ENCODE assay signal across 7 mouse cellular contexts in the genomic region with DNA sequence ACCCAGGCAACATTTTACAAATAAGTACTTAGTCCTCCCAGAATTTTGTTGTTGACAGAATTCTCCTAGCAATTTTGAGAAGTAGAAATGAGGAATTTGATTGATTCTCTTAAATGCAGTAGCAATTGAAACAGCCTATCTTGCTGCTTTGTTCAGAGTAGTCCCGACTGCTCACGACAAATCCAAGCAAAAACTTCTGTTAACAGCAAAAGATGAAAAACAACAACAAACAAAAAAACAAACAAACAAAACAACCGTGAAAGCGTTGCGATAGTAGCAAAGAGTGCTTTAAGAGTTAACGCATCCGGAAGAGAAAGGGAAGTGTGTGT. TPM values are rescaled to one million over a fixed set of nuclear protein-coding genes. Genes with fewer than 3 reads are reported as not detected.
DNase-seq lines count a peak whose midpoint lies in the region; ATAC-seq and TF ChIP-seq lines count a peak whose summit lies in the region.

No protein-coding gene starts in this region.

- peak overlapping the region; percentile 60 for H3K4me2 ChIP-seq in lung, postnatal 0 days (replicated peaks; ENCODE audit: low read depth, low read length)
- H3K4me2 ChIP-seq in forebrain, embryonic 12.5 days = peak overlapping the region; percentile 49
- peak overlapping the region; percentile 42 for H3K4me2 ChIP-seq in limb, embryonic 15.5 days
- H3K4me2 ChIP-seq in stomach, embryonic 16.5 days (ENCODE audit: low read depth, low read length) = peak overlapping the region; percentile 44

- 1% methylated on average over 7 of the region's 7 CpGs for WGBS in lung, postnatal 0 days
- WGBS in forebrain, embryonic 12.5 days = under 1% methylated on average over 7 of the region's 7 CpGs
- 0% methylated on average over 7 of the region's 7 CpGs for WGBS in limb, embryonic 15.5 days
- 0% methylated on average over 7 of the region's 7 CpGs for WGBS in stomach, embryonic 16.5 days

- no peak for DNase-seq in lung, postnatal 0 days (ENCODE audit: low spot score)
- DNase-seq in lung, postnatal 36 days = no peak
- no peak for DNase-seq in thymus, postnatal 0 days (ENCODE audit: low spot score)
- DNase-seq in embryo, embryonic 9.5 days (ENCODE audit: extremely low spot score) = no peak

- peak overlapping the region; percentile 32 for H3K4me3 ChIP-seq in lung, postnatal 0 days (ENCODE audit: low read depth, low read length)
- peak overlapping the region; percentile 33 for H3K4me3 ChIP-seq in forebrain, embryonic 12.5 days (replicated peaks)
- peak overlapping the region; percentile 39 for H3K4me3 ChIP-seq in limb, embryonic 15.5 days
- H3K4me3 ChIP-seq in stomach, embryonic 16.5 days (replicated peaks; ENCODE audit: low read length) = peak overlapping the region; percentile 40

- no peaks in the 10 kb centered on the region for H3K27me3 ChIP-seq in lung, postnatal 0 days (replicated peaks; ENCODE audit: insufficient read depth, low read length)
- H3K27me3 ChIP-seq in forebrain, embryonic 12.5 days = no peaks in the 10 kb centered on the region
- no peaks in the 10 kb centered on the region for H3K27me3 ChIP-seq in limb, embryonic 15.5 days
- H3K27me3 ChIP-seq in stomach, embryonic 16.5 days (ENCODE audit: control insufficient read depth, insufficient read depth, low read length) = no peaks in the 10 kb centered on the region

- ATAC-seq in lung, postnatal 0 days = no peak
- no peak; the same call in 1 of the 2 replicates for ATAC-seq in forebrain, embryonic 12.5 days (ENCODE audit: low FRiP score)
- no peak for ATAC-seq in limb, embryonic 15.5 days (ENCODE audit: insufficient number of reproducible peaks, low FRiP score, low TSS enrichment, low read depth)
- ATAC-seq in stomach, embryonic 16.5 days (ENCODE audit: insufficient read depth, low FRiP score) = no peak

- no peaks in the 10 kb centered on the region for H3K4me1 ChIP-seq in lung, postnatal 0 days (ENCODE audit: insufficient read depth, low read depth, low read length)
- peaks cover 19% of the 10 kb centered on the region for H3K4me1 ChIP-seq in forebrain, embryonic 12.5 days
- H3K4me1 ChIP-seq in limb, embryonic 15.5 days = peaks cover 6% of the 10 kb centered on the region
- H3K4me1 ChIP-seq in stomach, embryonic 16.5 days (ENCODE audit: control insufficient read depth, insufficient read depth, low read length) = peaks cover 6% of the 10 kb centered on the region; the same call in 1 of the 2 replicates

- TF ChIP-seq EP300 in lung, postnatal 0 days (IDR thresholded peaks at IDR 0.05) = no peak

- H3K27ac ChIP-seq in lung, postnatal 0 days (ENCODE audit: low read length) = peak overlapping the region; percentile 71
- peak overlapping the region; percentile 65; the same call in 1 of the 2 replicates for H3K27ac ChIP-seq in forebrain, embryonic 12.5 days
- peak overlapping the region; percentile 81 for H3K27ac ChIP-seq in limb, embryonic 15.5 days
- H3K27ac ChIP-seq in stomach, embryonic 16.5 days (ENCODE audit: low read length) = peak overlapping the region; percentile 0

- H3K9ac ChIP-seq in lung, postnatal 0 days (replicated peaks; ENCODE audit: low read depth) = peak overlapping the region; percentile 20; the same call in 1 of the 2 replicates
- peak overlapping the region; percentile 21; the same call in 1 of the 2 replicates for H3K9ac ChIP-seq in forebrain, embryonic 12.5 days
- no peak overlapping the region for H3K9ac ChIP-seq in limb, embryonic 15.5 days
- peak overlapping the region; percentile 29 for H3K9ac ChIP-seq in stomach, embryonic 16.5 days (ENCODE audit: low read length)

- no peaks in the 10 kb centered on the region for H3K9me3 ChIP-seq in lung, postnatal 0 days (ENCODE audit: low read length)
- H3K9me3 ChIP-seq in forebrain, embryonic 12.5 days = no peaks in the 10 kb centered on the region
- no peaks in the 10 kb centered on the region for H3K9me3 ChIP-seq in limb, embryonic 15.5 days
- no peaks in the 10 kb centered on the region for H3K9me3 ChIP-seq in stomach, embryonic 16.5 days (replicated peaks; ENCODE audit: control insufficient read depth, low read length)

- no peak for TF ChIP-seq CTCF in lung, postnatal 0 days (IDR thresholded peaks at IDR 0.05)

- H3K36me3 ChIP-seq in lung, postnatal 0 days (ENCODE audit: insufficient read depth, low read length) = no peaks in the 10 kb centered on the region
- H3K36me3 ChIP-seq in forebrain, embryonic 12.5 days (replicated peaks) = no peaks in the 10 kb centered on the region
- no peaks in the 10 kb centered on the region for H3K36me3 ChIP-seq in limb, embryonic 15.5 days
- no peaks in the 10 kb centered on the region for H3K36me3 ChIP-seq in stomach, embryonic 16.5 days (ENCODE audit: control insufficient read depth, insufficient read depth, low read length)

RNA-seq across cellular contexts. Expression of a gene that starts 21.2 kb away (rescaled TPM):
- polyA plus RNA-seq in lung, postnatal 0 days (2015; fragmentation: Nextera tagmentation; extraction: Ambion mirVana) = 1.1 and 2.7 TPM in 2 replicates
- polyA plus RNA-seq in forebrain, embryonic 12.5 days (2016; fragmentation: Nextera tagmentation; extraction: Ambion mirVana) = 0.35 and 0.42 TPM in 2 replicates
- polyA plus RNA-seq in limb, embryonic 15.5 days (2015; fragmentation: Nextera tagmentation; extraction: Ambion mirVana) = 0.82 and 2.1 TPM in 2 replicates
- polyA plus RNA-seq in stomach, embryonic 16.5 days (2015; fragmentation: Nextera tagmentation; extraction: Ambion mirVana) = 0.36 and 1.0 TPM in 2 replicates
- polyA plus RNA-seq in thymus, postnatal 0 days (2015; fragmentation: Nextera tagmentation; extraction: Ambion mirVana) = 0.53 and 0.62 TPM in 2 replicates

RNA-seq across cellular contexts. Expression of a gene that starts 21.3 kb away (rescaled TPM):
- 1.2 and 1.7 TPM in 2 replicates for polyA plus RNA-seq in lung, postnatal 0 days (2015; fragmentation: Nextera tagmentation; extraction: Ambion mirVana)
- polyA plus RNA-seq in forebrain, embryonic 12.5 days (2016; fragmentation: Nextera tagmentation; extraction: Ambion mirVana) = 11.8 and 12.1 TPM in 2 replicates
- polyA plus RNA-seq in limb, embryonic 15.5 days (2015; fragmentation: Nextera tagmentation; extraction: Ambion mirVana) = 7.6 and 7.8 TPM in 2 replicates
- polyA plus RNA-seq in stomach, embryonic 16.5 days (2015; fragmentation: Nextera tagmentation; extraction: Ambion mirVana) = 6.3 and 7.1 TPM in 2 replicates
- 6.8 and 6.9 TPM in 2 replicates for polyA plus RNA-seq in thymus, postnatal 0 days (2015; fragmentation: Nextera tagmentation; extraction: Ambion mirVana)

Comparison
In these comparisons a context has a peak if more than half of its experiments do, and no peak if none do; other contexts are left out.
1. H3K27ac ChIP-seq: peak in every context shown above with its lines; median percentile 81 in limb, embryonic 15.5 days; 71 in lung, postnatal 0 days; 65 in forebrain, embryonic 12.5 days; 0 in stomach, embryonic 16.5 days.